Mouse (Mus musculus): ENCODE data around the gene Nav2. TPM values are rescaled to one million over a fixed set of nuclear protein-coding genes. Genes with fewer than 3 reads are reported as not detected.
A peak's percentile ranks its signal among the peaks of the same experiment; 100 is the strongest.

Gene Nav2
- polyA plus RNA-seq, 1 experiment from 2014 or later, result 24.2 TPM

- no peak overlapping the region for H3K9ac ChIP-seq
- no peak for ATAC-seq (ENCODE audit: low FRiP score)
- 72% methylated on average over 1 of the region's 1 CpGs for WGBS
- no peaks in the 10 kb centered on the region for H3K9me3 ChIP-seq
- peaks cover 49% of the 10 kb centered on the region for H3K4me1 ChIP-seq (replicated peaks)
- no peak overlapping the region; the same call in 1 of the 2 replicates for H3K27ac ChIP-seq
- no peaks in the 10 kb centered on the region for H3K27me3 ChIP-seq
- H3K36me3 ChIP-seq, result no peaks in the 10 kb centered on the region
- H3K4me3 ChIP-seq, result no peak overlapping the region
- no peak overlapping the region for H3K4me2 ChIP-seq
Observed at GRCm38 (mm10) chr7:49101291-49101690, 192.8 kb downstream of the Nav2 start.

GRCm38 (mm10) chr7:49102223-49102622 is 193.7 kb downstream of the Nav2 start:
- ATAC-seq (ENCODE audit: low FRiP score), result no peak
- peaks cover 58% of the 10 kb centered on the region for H3K4me1 ChIP-seq (replicated peaks)
- H3K4me3 ChIP-seq, result no peak overlapping the region
- 54% methylated on average over 3 of the region's 3 CpGs for WGBS
- H3K4me2 ChIP-seq, result no peak overlapping the region
- no peaks in the 10 kb centered on the region for H3K9me3 ChIP-seq
- no peak overlapping the region for H3K9ac ChIP-seq
- H3K27ac ChIP-seq, result peak overlapping the region; percentile 58
- no peaks in the 10 kb centered on the region for H3K36me3 ChIP-seq
- H3K27me3 ChIP-seq, result no peaks in the 10 kb centered on the region

GRCm38 (mm10) chr7:49104376-49104775 is 195.9 kb downstream of the Nav2 start:
- Histone ChIP-seq H3K4me2 (no peak overlapping the region), H3K27ac (peak overlapping the region; percentile 76), H3K9me3 (no peaks in the 10 kb centered on the region), H3K4me3 (no peak overlapping the region), H3K27me3 (no peaks in the 10 kb centered on the region), H3K4me1 (replicated peaks) (peaks cover 69% of the 10 kb centered on the region), H3K9ac (no peak overlapping the region), H3K36me3 (no peaks in the 10 kb centered on the region)
- WGBS, result 16% methylated on average over 8 of the region's 8 CpGs
- peak; percentile 58 for ATAC-seq (ENCODE audit: low FRiP score)

- peak overlapping the region; percentile 76 for H3K27ac ChIP-seq
- H3K9ac ChIP-seq, result no peak overlapping the region
- no peaks in the 10 kb centered on the region for H3K9me3 ChIP-seq
- H3K4me2 ChIP-seq, result no peak overlapping the region
- no peak overlapping the region for H3K4me3 ChIP-seq
- peaks cover 69% of the 10 kb centered on the region for H3K4me1 ChIP-seq (replicated peaks)
- no peaks in the 10 kb centered on the region for H3K36me3 ChIP-seq
- WGBS, result 24% methylated on average over 1 of the region's 1 CpGs
- peak; percentile 28; the same call in 1 of the 2 replicates for ATAC-seq (ENCODE audit: low FRiP score)
- no peaks in the 10 kb centered on the region for H3K27me3 ChIP-seq
Observed at GRCm38 (mm10) chr7:49104793-49105192, 196.3 kb downstream of the Nav2 start.

- ATAC-seq (ENCODE audit: low FRiP score), result peak; percentile 37; the same call in 1 of the 2 replicates
- Histone ChIP-seq H3K9ac (no peak overlapping the region), H3K4me3 (no peak overlapping the region), H3K4me2 (no peak overlapping the region), H3K9me3 (no peaks in the 10 kb centered on the region), H3K27me3 (no peaks in the 10 kb centered on the region), H3K36me3 (no peaks in the 10 kb centered on the region), H3K27ac (peak overlapping the region; percentile 76), H3K4me1 (replicated peaks) (peaks cover 64% of the 10 kb centered on the region)
- WGBS, result 19% methylated on average over 2 of the region's 2 CpGs
Observed at GRCm38 (mm10) chr7:49105501-49105900, 197.0 kb downstream of the Nav2 start.

GRCm38 (mm10) chr7:49108076-49108475 is 199.6 kb downstream of the Nav2 start:
- H3K27me3 ChIP-seq, result no peaks in the 10 kb centered on the region
- ATAC-seq (ENCODE audit: low FRiP score), result no peak
- WGBS, result 71% methylated on average over 5 of the region's 5 CpGs

GRCm38 (mm10) chr7:49119016-49119415 is 210.5 kb downstream of the Nav2 start:
- 59% methylated on average over 8 of the region's 8 CpGs for WGBS

More at GRCm38 (mm10) chr7:49108076-49108475, 199.6 kb downstream of the Nav2 start:
- H3K4me2 ChIP-seq, result no peak overlapping the region
- H3K36me3 ChIP-seq, result no peaks in the 10 kb centered on the region
- peaks cover 42% of the 10 kb centered on the region for H3K4me1 ChIP-seq (replicated peaks)
- H3K9ac ChIP-seq, result no peak overlapping the region
- no peak overlapping the region for H3K4me3 ChIP-seq
- H3K27ac ChIP-seq, result no peak overlapping the region
- H3K9me3 ChIP-seq, result no peaks in the 10 kb centered on the region

GRCm38 (mm10) chr7:49119794-49120487 is 211.4 kb downstream of the Nav2 start:
- Histone ChIP-seq H3K9me3 (no peaks in the 10 kb centered on the region), H3K27me3 (peaks cover 5% of the 10 kb centered on the region; the same call in 1 of the 2 replicates), H3K4me1 (replicated peaks) (peaks cover 30% of the 10 kb centered on the region), H3K9ac (peak overlapping the region; percentile 64), H3K36me3 (no peaks in the 10 kb centered on the region), H3K4me3 (peak overlapping the region; percentile 34), H3K4me2 (peak overlapping the region; percentile 58), H3K27ac (peak overlapping the region; percentile 86)
- 15% methylated on average over 20 of the region's 20 CpGs for WGBS
- ATAC-seq (ENCODE audit: low FRiP score), result peak; percentile 75

More at GRCm38 (mm10) chr7:49119016-49119415, 210.5 kb downstream of the Nav2 start:
- Histone ChIP-seq H3K27ac (peak overlapping the region; percentile 86), H3K4me3 (no peak overlapping the region), H3K27me3 (peaks cover 5% of the 10 kb centered on the region), H3K4me1 (replicated peaks) (peaks cover 30% of the 10 kb centered on the region), H3K9ac (no peak overlapping the region), H3K9me3 (no peaks in the 10 kb centered on the region), H3K4me2 (no peak overlapping the region), H3K36me3 (no peaks in the 10 kb centered on the region)
- no peak for ATAC-seq (ENCODE audit: low FRiP score)

GRCm38 (mm10) chr7:49120488-49120864 is 212.0 kb downstream of the Nav2 start:
- H3K4me2 ChIP-seq, result peak overlapping the region; percentile 58
- peaks cover 30% of the 10 kb centered on the region for H3K4me1 ChIP-seq (replicated peaks)
- peak overlapping the region; percentile 64 for H3K9ac ChIP-seq
- H3K36me3 ChIP-seq, result no peaks in the 10 kb centered on the region
- peak overlapping the region; percentile 34 for H3K4me3 ChIP-seq
- peaks cover 5% of the 10 kb centered on the region; the same call in 1 of the 2 replicates for H3K27me3 ChIP-seq
- ATAC-seq (ENCODE audit: low FRiP score), result peak; percentile 52
- 22% methylated on average over 6 of the region's 6 CpGs for WGBS
- peak overlapping the region; percentile 86 for H3K27ac ChIP-seq
- H3K9me3 ChIP-seq, result no peaks in the 10 kb centered on the region

GRCm38 (mm10) chr7:49120935-49121691 is 212.6 kb downstream of the Nav2 start:
- Histone ChIP-seq H3K9me3 (no peaks in the 10 kb centered on the region), H3K27me3 (peaks cover 5% of the 10 kb centered on the region; the same call in 1 of the 2 replicates), H3K4me1 (replicated peaks) (peaks cover 30% of the 10 kb centered on the region), H3K27ac (peak overlapping the region; percentile 86), H3K4me3 (no peak overlapping the region), H3K9ac (peak overlapping the region; percentile 64), H3K36me3 (no peaks in the 10 kb centered on the region), H3K4me2 (peak overlapping the region; percentile 58)
- WGBS, result 30% methylated on average over 20 of the region's 20 CpGs
- peak; percentile 47 for ATAC-seq (ENCODE audit: low FRiP score)

- Histone ChIP-seq H3K27ac (no peak overlapping the region), H3K9ac (no peak overlapping the region), H3K4me2 (no peak overlapping the region), H3K9me3 (no peaks in the 10 kb centered on the region), H3K4me3 (no peak overlapping the region), H3K4me1 (replicated peaks) (peaks cover 30% of the 10 kb centered on the region), H3K27me3 (peaks cover 5% of the 10 kb centered on the region; the same call in 1 of the 2 replicates), H3K36me3 (no peaks in the 10 kb centered on the region)
- WGBS, result 79% methylated on average over 7 of the region's 7 CpGs
- ATAC-seq (ENCODE audit: low FRiP score), result no peak
Observed at GRCm38 (mm10) chr7:49122498-49122897, 214.0 kb downstream of the Nav2 start.

- H3K9me3 ChIP-seq, result no peaks in the 10 kb centered on the region
- WGBS, result 29% methylated on average over 3 of the region's 3 CpGs
- no peak overlapping the region for H3K4me3 ChIP-seq
- no peak for ATAC-seq (ENCODE audit: low FRiP score)
- H3K27ac ChIP-seq, result no peak overlapping the region
- H3K27me3 ChIP-seq, result no peaks in the 10 kb centered on the region
- H3K4me2 ChIP-seq, result no peak overlapping the region
- H3K36me3 ChIP-seq, result no peaks in the 10 kb centered on the region
- no peak overlapping the region for H3K9ac ChIP-seq
- H3K4me1 ChIP-seq (replicated peaks), result peaks cover 7% of the 10 kb centered on the region
Observed at GRCm38 (mm10) chr7:49125545-49125944, 217.0 kb downstream of the Nav2 start.

All from hindbrain, embryonic 13.5 days (tissue).